23 mouse cellular contexts compared by ENCODE assay signal in genomic region chr2:54813670-54814256, GRCm38 (mm10).
DNase-seq lines count a peak whose midpoint lies in the region; ATAC-seq and TF ChIP-seq lines count a peak whose summit lies in the region.
"Had no signal": no experiment of that assay in that cellular context is flagged by ENCODE, and none has a peak within 500 bp of the region (broad histone marks: within the 10 kb centered on the region; RNA-seq: fewer than 3 reads in every experiment).

No protein-coding gene starts in this region.

- no peak overlapping the region for H3K4me3 ChIP-seq in midbrain, embryonic 12.5 days
- no peak overlapping the region for H3K4me3 ChIP-seq in midbrain, embryonic 16.5 days (ENCODE audit: low read depth, low read length)
- no peak overlapping the region for H3K4me3 ChIP-seq in forebrain, embryonic 13.5 days
- H3K4me3 ChIP-seq in forebrain, embryonic 15.5 days = no peak overlapping the region
- no peak overlapping the region for H3K4me3 ChIP-seq in stomach, postnatal 0 days (ENCODE audit: low read depth, low read length)
- H3K4me3 ChIP-seq: embryonic facial prominence, embryonic 12.5 days; embryonic facial prominence, embryonic 15.5 days; heart, adult 2 months; heart, embryonic 10.5 days; hindbrain, embryonic 12.5 days; hindbrain, embryonic 15.5 days had no signal

- H3K27me3 ChIP-seq in midbrain, embryonic 12.5 days = no peaks in the 10 kb centered on the region
- H3K27me3 ChIP-seq in midbrain, embryonic 16.5 days (ENCODE audit: control insufficient read depth, insufficient read depth, low read depth, low read length) = no peaks in the 10 kb centered on the region
- no peaks in the 10 kb centered on the region for H3K27me3 ChIP-seq in forebrain, embryonic 13.5 days
- no peaks in the 10 kb centered on the region for H3K27me3 ChIP-seq in forebrain, embryonic 15.5 days
- no peaks in the 10 kb centered on the region for H3K27me3 ChIP-seq in stomach, postnatal 0 days (ENCODE audit: control insufficient read depth, insufficient read depth, low read length)
- H3K27me3 ChIP-seq: embryonic facial prominence, embryonic 12.5 days; embryonic facial prominence, embryonic 15.5 days; hindbrain, embryonic 12.5 days; hindbrain, embryonic 15.5 days had no signal

- no peaks in the 10 kb centered on the region for H3K36me3 ChIP-seq in midbrain, embryonic 12.5 days
- H3K36me3 ChIP-seq in midbrain, embryonic 16.5 days (ENCODE audit: control insufficient read depth, insufficient read depth, low read length) = no peaks in the 10 kb centered on the region
- no peaks in the 10 kb centered on the region for H3K36me3 ChIP-seq in forebrain, embryonic 13.5 days (ENCODE audit: poor library complexity, severe bottlenecking)
- no peaks in the 10 kb centered on the region for H3K36me3 ChIP-seq in forebrain, embryonic 15.5 days
- H3K36me3 ChIP-seq in stomach, postnatal 0 days (ENCODE audit: control insufficient read depth, insufficient read depth, low read length) = no peaks in the 10 kb centered on the region
- H3K36me3 ChIP-seq: embryonic facial prominence, embryonic 12.5 days; embryonic facial prominence, embryonic 15.5 days; heart, embryonic 10.5 days; hindbrain, embryonic 12.5 days; hindbrain, embryonic 15.5 days had no signal

- no peak for TF ChIP-seq EP300 in stomach, postnatal 0 days (optimal IDR thresholded peaks at IDR 0.05)

- 0 out of 2 replicates have a peak, but pooled peaks have one; percentile 54 for ATAC-seq in midbrain, embryonic 12.5 days (ENCODE audit: low FRiP score, low read depth)
- no peak for ATAC-seq in midbrain, embryonic 16.5 days
- peak; percentile 84; the same call in 1 of the 2 replicates for ATAC-seq in forebrain, embryonic 13.5 days
- ATAC-seq in forebrain, embryonic 15.5 days (replicated peaks) = peak; percentile 77
- ATAC-seq in stomach, postnatal 0 days (ENCODE audit: low FRiP score, low TSS enrichment) = no peak
- ATAC-seq: activated CD4-positive, CD25-positive, alpha-beta regulatory T cell, adult 4 months; CD4-positive, CD25-positive, alpha-beta regulatory T cell, adult 4 months; intestine, postnatal 0 days had no signal

- 67% methylated on average over 2 of the region's 2 CpGs for WGBS in midbrain, embryonic 12.5 days
- WGBS in midbrain, embryonic 16.5 days = 61% methylated on average over 2 of the region's 2 CpGs
- 43% methylated on average over 2 of the region's 2 CpGs for WGBS in forebrain, embryonic 13.5 days
- 24% methylated on average over 2 of the region's 2 CpGs for WGBS in forebrain, embryonic 15.5 days
- WGBS in stomach, postnatal 0 days = 74% methylated on average over 2 of the region's 2 CpGs

- no peak for DNase-seq in layer of hippocampus, adult 18-20 months (ENCODE audit: low spot score in 2 of 2)
- no peak for DNase-seq in stomach, postnatal 0 days (ENCODE audit: low spot score)
- DNase-seq: adrenal gland, adult 8-10 months; adrenal gland, postnatal 36 days; cerebellum, adult 11 months; cerebellum, adult 2 months; cerebellum, adult 9-11 months; cerebellum, postnatal 25 days; gastrocnemius, postnatal 10 days; gastrocnemius, postnatal 36 days; heart, adult 2 months had no signal

- no peak for TF ChIP-seq CTCF in stomach, postnatal 0 days (IDR thresholded peaks at IDR 0.05; ENCODE audit: low read depth)

- H3K9ac ChIP-seq in midbrain, embryonic 12.5 days (replicated peaks) = no peak overlapping the region
- no peak overlapping the region for H3K9ac ChIP-seq in midbrain, embryonic 16.5 days (ENCODE audit: low read depth, low read length)
- H3K9ac ChIP-seq in forebrain, embryonic 13.5 days = no peak overlapping the region
- H3K9ac ChIP-seq in forebrain, embryonic 15.5 days (replicated peaks) = no peak overlapping the region
- H3K9ac ChIP-seq in stomach, postnatal 0 days (ENCODE audit: low read length) = no peak overlapping the region
- H3K9ac ChIP-seq: embryonic facial prominence, embryonic 12.5 days; embryonic facial prominence, embryonic 15.5 days; hindbrain, embryonic 12.5 days; hindbrain, embryonic 15.5 days had no signal

- H3K9me3 ChIP-seq in midbrain, embryonic 12.5 days = no peaks in the 10 kb centered on the region
- no peaks in the 10 kb centered on the region for H3K9me3 ChIP-seq in midbrain, embryonic 16.5 days (replicated peaks; ENCODE audit: control insufficient read depth, low read length, poor library complexity, severe bottlenecking)
- H3K9me3 ChIP-seq in forebrain, embryonic 13.5 days (replicated peaks) = no peaks in the 10 kb centered on the region
- H3K9me3 ChIP-seq in forebrain, embryonic 15.5 days = no peaks in the 10 kb centered on the region
- no peaks in the 10 kb centered on the region for H3K9me3 ChIP-seq in stomach, postnatal 0 days (ENCODE audit: control insufficient read depth, low read length)
- H3K9me3 ChIP-seq: embryonic facial prominence, embryonic 12.5 days; embryonic facial prominence, embryonic 15.5 days; heart, embryonic 10.5 days; hindbrain, embryonic 12.5 days; hindbrain, embryonic 15.5 days had no signal

- H3K4me2 ChIP-seq in midbrain, embryonic 12.5 days (replicated peaks) = no peak overlapping the region
- H3K4me2 ChIP-seq in midbrain, embryonic 16.5 days (ENCODE audit: low read length) = no peak overlapping the region
- no peak overlapping the region for H3K4me2 ChIP-seq in forebrain, embryonic 13.5 days
- no peak overlapping the region for H3K4me2 ChIP-seq in forebrain, embryonic 15.5 days (replicated peaks)
- no peak overlapping the region for H3K4me2 ChIP-seq in stomach, postnatal 0 days (replicated peaks; ENCODE audit: low read depth)
- H3K4me2 ChIP-seq: embryonic facial prominence, embryonic 12.5 days; embryonic facial prominence, embryonic 15.5 days; hindbrain, embryonic 12.5 days; hindbrain, embryonic 15.5 days had no signal

- no peak overlapping the region for H3K27ac ChIP-seq in midbrain, embryonic 12.5 days (replicated peaks)
- no peak overlapping the region for H3K27ac ChIP-seq in midbrain, embryonic 16.5 days (ENCODE audit: low read length)
- H3K27ac ChIP-seq in forebrain, embryonic 13.5 days = no peak overlapping the region
- H3K27ac ChIP-seq in forebrain, embryonic 15.5 days (replicated peaks) = no peak overlapping the region
- no peak overlapping the region for H3K27ac ChIP-seq in stomach, postnatal 0 days (replicated peaks)
- H3K27ac ChIP-seq: embryonic facial prominence, embryonic 12.5 days; embryonic facial prominence, embryonic 15.5 days; heart, adult 2 months; heart, embryonic 10.5 days; hindbrain, embryonic 12.5 days; hindbrain, embryonic 15.5 days had no signal

- no peaks in the 10 kb centered on the region for H3K4me1 ChIP-seq in midbrain, embryonic 12.5 days
- H3K4me1 ChIP-seq in midbrain, embryonic 16.5 days (ENCODE audit: control insufficient read depth, insufficient read depth, low read length) = no peaks in the 10 kb centered on the region
- peaks cover 3% of the 10 kb centered on the region; the same call in 1 of the 2 replicates for H3K4me1 ChIP-seq in forebrain, embryonic 13.5 days
- H3K4me1 ChIP-seq in forebrain, embryonic 15.5 days = 0 out of 2 replicates have a peak, but pooled peaks cover 4% of the 10 kb centered on the region
- H3K4me1 ChIP-seq in stomach, postnatal 0 days (replicated peaks; ENCODE audit: control insufficient read depth, insufficient read depth) = no peaks in the 10 kb centered on the region
- H3K4me1 ChIP-seq: embryonic facial prominence, embryonic 12.5 days; embryonic facial prominence, embryonic 15.5 days; heart, embryonic 10.5 days; hindbrain, embryonic 12.5 days; hindbrain, embryonic 15.5 days had no signal

Comparison
In these comparisons a context has a peak if more than half of its experiments do, and no peak if none do; other contexts are left out.
1. ATAC-seq: peak in midbrain, embryonic 12.5 days (single experiment), forebrain, embryonic 13.5 days (single experiment) and forebrain, embryonic 15.5 days (single experiment); none in midbrain, embryonic 16.5 days (single experiment) and stomach, postnatal 0 days (single experiment).